22 mouse cellular contexts compared by ENCODE assay signal in the genomic region with DNA sequence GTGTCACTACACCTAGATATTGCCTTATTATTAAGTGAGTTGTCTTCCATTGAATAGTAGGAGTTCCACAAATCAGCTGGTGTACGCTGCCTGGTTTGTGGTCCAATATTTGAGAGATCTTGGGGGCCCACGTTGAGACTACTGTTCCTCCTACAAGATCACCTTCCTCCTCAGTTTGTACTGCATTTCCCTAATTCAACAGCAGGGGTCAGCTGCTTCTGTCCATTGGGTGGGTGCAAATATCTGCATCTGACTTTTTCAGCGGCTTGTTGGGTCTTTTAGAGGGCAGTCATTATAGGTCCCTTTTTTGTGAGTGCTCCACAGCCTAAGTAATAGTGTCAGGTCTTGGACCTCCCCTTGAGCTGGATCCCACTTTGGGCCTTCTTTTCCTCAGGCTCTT.
DNase-seq lines count a peak whose midpoint lies in the region; ATAC-seq and TF ChIP-seq lines count a peak whose summit lies in the region.
"Had no signal": no experiment of that assay in that cellular context is flagged by ENCODE, and none has a peak within 500 bp of the region (broad histone marks: within the 10 kb centered on the region; RNA-seq: fewer than 3 reads in every experiment).

No protein-coding gene starts in this region.

- H3K4me1 ChIP-seq in MEL (ENCODE audit: control insufficient read depth in 1 of 2, insufficient read depth in 2 of 2, low read length in 2 of 2): no peaks in the 10 kb centered on the region
- H3K4me1 ChIP-seq in stomach, postnatal 0 days (replicated peaks; ENCODE audit: control insufficient read depth, insufficient read depth): no peaks in the 10 kb centered on the region
- H3K4me1 ChIP-seq: embryonic facial prominence, embryonic 15.5 days; forebrain, embryonic 10.5 days; heart, embryonic 15.5 days; hindbrain, embryonic 10.5 days; intestine, embryonic 15.5 days had no signal

- no peak for ATAC-seq in stomach, postnatal 0 days (ENCODE audit: low FRiP score, low TSS enrichment)
- ATAC-seq: forebrain, embryonic 14.5 days; intestine, embryonic 15.5 days had no signal

- H3K4me3 ChIP-seq in MEL (ENCODE audit: control insufficient read depth in 1 of 2, insufficient read depth in 1 of 2, low read depth in 2 of 2, low read length in 2 of 2): no peak overlapping the region
- no peak overlapping the region for H3K4me3 ChIP-seq in stomach, postnatal 0 days (ENCODE audit: low read depth, low read length)
- no peak overlapping the region for H3K4me3 ChIP-seq in gastrocnemius, adult 2 months
- H3K4me3 ChIP-seq: embryonic facial prominence, embryonic 15.5 days; erythroblast, embryonic 14.5 days; forebrain, embryonic 10.5 days; heart, embryonic 15.5 days; hindbrain, embryonic 10.5 days; intestine, embryonic 15.5 days had no signal

- TF ChIP-seq EP300 in MEL (IDR thresholded peaks at IDR 0.05; ENCODE audit: low read depth in 1 of 2, low read length in 2 of 2): no peak
- TF ChIP-seq EP300 in stomach, postnatal 0 days (optimal IDR thresholded peaks at IDR 0.05): no peak

- DNase-seq in 416B (ENCODE audit: low read depth) (peak; percentile 39), A20 (ENCODE audit: low read depth, low spot score) (peak; percentile 17), MEL (ENCODE audit: low read depth, low spot score) (no peak)
- DNase-seq in stomach, postnatal 0 days (ENCODE audit: low spot score): no peak
- DNase-seq in gastrocnemius, adult 2 months: no peak
- no peak for DNase-seq in gastrocnemius, postnatal 4 days (ENCODE audit: low spot score in 2 of 2)
- DNase-seq: adrenal gland, adult 8-10 months; adrenal gland, postnatal 36 days; cerebellum, adult 9-10 months; gastrocnemius, postnatal 36 days; heart, adult 18-20 months; kidney, adult 8-10 months had no signal

- H3K9ac ChIP-seq in MEL (ENCODE audit: control insufficient read depth, low read depth, low read length, poor library complexity, severe bottlenecking): no peak overlapping the region
- no peak overlapping the region for H3K9ac ChIP-seq in stomach, postnatal 0 days (ENCODE audit: low read length)
- H3K9ac ChIP-seq: embryonic facial prominence, embryonic 15.5 days; heart, embryonic 15.5 days; hindbrain, embryonic 14.5 days; intestine, embryonic 15.5 days had no signal

- intact Hi-C loops in gastrocnemius, adult 2 months (cut with DNase I): no loop called here

- TF ChIP-seq POLR2A in MEL (IDR thresholded peaks at IDR 0.05; ENCODE audit: control insufficient read depth in 1 of 2, insufficient read depth in 1 of 2, low read depth in 1 of 2, low read length in 2 of 2, poor library complexity in 1 of 2): no peak

- H3K79me2 ChIP-seq in MEL (ENCODE audit: control insufficient read depth, insufficient read depth, low read length, poor library complexity): no peaks in the 10 kb centered on the region

- no peaks in the 10 kb centered on the region for H3K36me3 ChIP-seq in MEL (ENCODE audit: control insufficient read depth in 1 of 2, insufficient read depth in 2 of 2, low read length in 2 of 2)
- H3K36me3 ChIP-seq in stomach, postnatal 0 days (ENCODE audit: control insufficient read depth, insufficient read depth, low read length): no peaks in the 10 kb centered on the region
- H3K36me3 ChIP-seq: embryonic facial prominence, embryonic 15.5 days; forebrain, embryonic 10.5 days; G1E; heart, embryonic 15.5 days; hindbrain, embryonic 10.5 days; intestine, embryonic 15.5 days had no signal

- no peak overlapping the region for H3K4me2 ChIP-seq in stomach, postnatal 0 days (replicated peaks; ENCODE audit: low read depth)
- H3K4me2 ChIP-seq: embryonic facial prominence, embryonic 15.5 days; heart, embryonic 11.5 days; heart, embryonic 15.5 days; hindbrain, embryonic 14.5 days; intestine, embryonic 15.5 days had no signal

- H3K27me3 ChIP-seq in MEL (ENCODE audit: control insufficient read depth in 1 of 2, insufficient read depth in 2 of 2, low read length in 2 of 2): no peaks in the 10 kb centered on the region
- H3K27me3 ChIP-seq in stomach, postnatal 0 days (ENCODE audit: control insufficient read depth, insufficient read depth, low read length): no peaks in the 10 kb centered on the region
- H3K27me3 ChIP-seq: embryonic facial prominence, embryonic 15.5 days; heart, embryonic 15.5 days; intestine, embryonic 15.5 days had no signal

- no peak; a peak in 1 of 6 replicates for TF ChIP-seq CTCF in MEL (IDR thresholded peaks at IDR 0.05 in 2 of 3, conservative IDR thresholded peaks at IDR 0.05 in 1 of 3; ENCODE audit: control insufficient read depth in 1 of 3, insufficient read depth in 1 of 3, low read depth in 2 of 3, low read length in 3 of 3, poor library complexity in 1 of 3, severe bottlenecking in 1 of 3)
- TF ChIP-seq CTCF in stomach, postnatal 0 days (IDR thresholded peaks at IDR 0.05; ENCODE audit: low read depth): 0 out of 2 replicates have a peak, but pooled peaks have one; percentile 12
- TF ChIP-seq CTCF in gastrocnemius, adult 2 months (IDR thresholded peaks at IDR 0.05): no peak

- no peak overlapping the region for H3K27ac ChIP-seq in MEL (ENCODE audit: control insufficient read depth, low read depth, low read length)
- no peak overlapping the region for H3K27ac ChIP-seq in stomach, postnatal 0 days (replicated peaks)
- no peak overlapping the region for H3K27ac ChIP-seq in gastrocnemius, adult 2 months
- H3K27ac ChIP-seq: embryonic facial prominence, embryonic 15.5 days; forebrain, embryonic 10.5 days; heart, embryonic 15.5 days; hindbrain, embryonic 10.5 days; hindbrain, embryonic 14.5 days; intestine, embryonic 15.5 days had no signal

- no peaks in the 10 kb centered on the region for H3K9me3 ChIP-seq in MEL (replicated peaks; ENCODE audit: insufficient read depth, low read length)
- no peaks in the 10 kb centered on the region for H3K9me3 ChIP-seq in stomach, postnatal 0 days (ENCODE audit: control insufficient read depth, low read length)
- H3K9me3 ChIP-seq: embryonic facial prominence, embryonic 15.5 days; forebrain, embryonic 10.5 days; heart, embryonic 15.5 days; hindbrain, embryonic 10.5 days; intestine, embryonic 15.5 days had no signal

- TF ChIP-seq RAD21 in MEL (IDR thresholded peaks at IDR 0.05; ENCODE audit: low read depth, low read length): peak; percentile 4; the same call in 1 of the 2 replicates

- WGBS in stomach, postnatal 0 days: 68% methylated on average over 3 of the region's 3 CpGs

TF ChIP-seq in MEL, 35 proteins besides CTCF, POLR2A, EP300 and RAD21:
- TF ChIP-seq KAT2A (conservative IDR thresholded peaks at IDR 0.05; ENCODE audit: low read depth, low read length): no peak
- no peak for TF ChIP-seq ZKSCAN1 (IDR thresholded peaks at IDR 0.05; ENCODE audit: low read depth, low read length)
- no peak for TF ChIP-seq MYB (IDR thresholded peaks at IDR 0.05; ENCODE audit: low read depth, low read length)
- no peak for TF ChIP-seq ETS1 (IDR thresholded peaks at IDR 0.05; ENCODE audit: low read depth, low read length)
- no peak for TF ChIP-seq ELF1 (IDR thresholded peaks at IDR 0.05; ENCODE audit: low read depth, low read length)
- TF ChIP-seq MAX (IDR thresholded peaks at IDR 0.05; ENCODE audit: low read length): no peak
- no peak for TF ChIP-seq TAL1 (IDR thresholded peaks at IDR 0.05; ENCODE audit: low read length)
- TF ChIP-seq USF2 (IDR thresholded peaks at IDR 0.05; ENCODE audit: borderline replicate concordance in 1 of 2, insufficient read depth in 1 of 2, low read depth in 1 of 2, low read length in 2 of 2): no peak
- no peak for TF ChIP-seq ZNF384 (IDR thresholded peaks at IDR 0.05; ENCODE audit: low read depth, low read length)
- TF ChIP-seq TBP (IDR thresholded peaks at IDR 0.05; ENCODE audit: low read depth, low read length): no peak
- TF ChIP-seq USF1 (IDR thresholded peaks at IDR 0.05; ENCODE audit: low read depth, low read length): no peak
- TF ChIP-seq MEF2A (IDR thresholded peaks at IDR 0.05; ENCODE audit: extremely low read depth, insufficient replicate concordance, low read depth, low read length, poor library complexity, severe bottlenecking): no peak
- no peak for TF ChIP-seq MAZ (IDR thresholded peaks at IDR 0.05; ENCODE audit: low read depth, low read length)
- no peak for TF ChIP-seq HCFC1 (IDR thresholded peaks at IDR 0.05; ENCODE audit: low read depth, low read length)
- TF ChIP-seq CHD1 (IDR thresholded peaks at IDR 0.05; ENCODE audit: low read depth, low read length): no peak
- no peak for TF ChIP-seq NELFE (IDR thresholded peaks at IDR 0.05; ENCODE audit: low read depth, low read length)

Comparison
In these comparisons a context has a peak if more than half of its experiments do, and no peak if none do; other contexts are left out.
1. DNase-seq: peak in 416B (single experiment) and A20 (single experiment); none in MEL (single experiment), stomach, postnatal 0 days (single experiment), gastrocnemius, adult 2 months (single experiment) and gastrocnemius, postnatal 4 days (0 of 2).